Mouse (Mus musculus) limb, embryonic 12.5 days (tissue): ENCODE measurements around the gene Trim39. TPM values are rescaled to one million over a fixed set of nuclear protein-coding genes. Genes with fewer than 3 reads are reported as not detected.

Experiments used
- ATAC-seq: fragments of 200-750 bp; cut with Nextera tagmentation; 2 replicates; pipeline ENCODE4 v1.8.0; 2017; ENCODE audit warnings: low read depth, moderate TSS enrichment; ENCODE audit not compliant: insufficient number of reproducible peaks, insufficient read depth, low FRiP score, low TSS enrichment
- H3K27ac ChIP-seq: fragments of 300-500 bp; sonication (generic); 2 replicates; pipeline ENCODE4 v1.5.1; 2016; ENCODE audit warnings: mild to moderate bottlenecking, moderate library complexity
- H3K27me3 ChIP-seq: fragments of 300-500 bp; sonication (generic); 2 replicates; pipeline ENCODE4 v1.6.1; 2016; ENCODE audit warnings: mild to moderate bottlenecking, moderate library complexity
- H3K36me3 ChIP-seq: fragments of 300-500 bp; sonication (generic); 2 replicates; pipeline ENCODE4 v1.6.1; 2016; ENCODE audit warnings: mild to moderate bottlenecking, moderate library complexity
- H3K4me1 ChIP-seq: fragments of 300-500 bp; sonication (generic); replicated peaks from 2 replicates; pipeline ENCODE4 v1.6.1; 2016
- H3K4me2 ChIP-seq: fragments of 300-500 bp; sonication (generic); 2 replicates; pipeline ENCODE4 v1.6.1; 2016; ENCODE audit warnings: mild to moderate bottlenecking, moderate library complexity
- H3K4me3 ChIP-seq: fragments of 300-500 bp; sonication (generic); replicated peaks from 2 replicates; pipeline ENCODE4 v1.5.1; 2016; ENCODE audit warnings: mild to moderate bottlenecking
- H3K9ac ChIP-seq: fragments of 300-500 bp; sonication (generic); replicated peaks from 2 replicates; pipeline ENCODE4 v1.6.1; 2016; ENCODE audit warnings: mild to moderate bottlenecking, moderate library complexity
- H3K9me3 ChIP-seq: fragments of 300-500 bp; sonication (generic); 2 replicates; pipeline ENCODE4 v1.6.1; 2016; ENCODE audit warnings: mild to moderate bottlenecking, moderate library complexity
- WGBS: fragments of 180-500 bp; shearing (Covaris S2); methylation state at CpG from one replicate; pipeline ENCODE4 v1.1.7; 2016; 5-methylcytosine and 5-hydroxymethylcytosine counted together
- polyA plus RNA-seq: library from polyadenylated mRNA; unstranded; fragments of >200 nt; fragmentation: Nextera tagmentation; extraction: Ambion mirVana; gene quantifications from 2 replicates; pipeline ENCODE4 v1.2.1, GENCODE M21; 2016

Trim39 gene
- polyA plus RNA-seq, 1 experiment from 2014 or later: 23.6 TPM

DNA sequence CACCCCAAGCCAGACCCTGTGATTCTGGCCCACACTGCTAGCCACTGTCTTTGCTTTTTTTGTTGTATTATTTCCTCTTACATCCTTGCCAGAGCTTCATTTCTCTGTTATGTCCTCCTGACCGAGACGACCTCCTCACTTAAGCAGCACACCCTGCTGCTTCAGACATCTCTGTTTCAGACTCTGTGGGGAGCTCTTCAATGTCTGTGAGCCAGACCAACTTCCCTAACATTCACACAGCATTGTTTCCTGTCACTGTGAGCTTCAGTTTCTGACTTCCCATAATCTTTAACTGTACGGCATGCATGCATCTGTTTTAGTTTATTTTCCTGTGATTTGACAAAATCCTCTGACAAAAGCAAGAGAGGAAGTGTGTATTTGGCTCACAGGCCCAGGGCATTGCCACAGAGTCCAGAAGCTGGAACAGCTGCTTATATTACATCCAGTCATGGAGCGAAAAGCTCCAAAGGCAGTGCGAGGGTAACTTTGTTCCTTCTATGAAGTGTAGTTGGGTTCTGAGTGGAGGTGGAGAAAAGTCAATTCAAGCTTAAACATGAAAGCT lies 53.4 kb downstream of the Trim39 start:
- Histone ChIP-seq H3K4me3 (no peak overlapping the region), H3K27ac (no peak overlapping the region), H3K4me2 (no peak overlapping the region), H3K9ac (no peak overlapping the region), H3K9me3 (no peaks in the 10 kb centered on the region), H3K36me3 (no peaks in the 10 kb centered on the region), H3K4me1 (peaks cover 4% of the 10 kb centered on the region; the same call in 1 of the 2 replicates), H3K27me3 (peaks cover 84% of the 10 kb centered on the region)
- ATAC-seq: no peak
- 51% methylated on average over 5 of the region's 5 CpGs for WGBS

DNA sequence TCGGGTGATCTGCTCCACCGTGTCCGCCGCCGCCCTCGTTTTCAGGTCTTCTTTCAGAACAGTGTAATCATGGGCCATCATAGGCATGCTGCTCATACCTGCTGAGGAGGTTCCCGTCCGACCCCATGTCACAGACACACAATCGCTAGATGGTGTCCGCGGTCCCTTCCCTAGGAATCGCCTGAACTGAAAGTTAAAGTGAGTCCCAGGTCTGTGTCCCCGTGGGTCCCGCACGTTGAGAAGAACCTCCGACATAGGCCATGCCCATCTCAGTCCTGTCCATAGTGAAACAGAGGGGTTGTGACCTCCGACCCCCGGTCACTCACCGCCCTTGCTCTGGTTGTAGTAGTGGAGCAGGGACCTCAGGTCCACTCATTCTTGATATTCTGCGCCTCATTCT lies 56.5 kb downstream of the Trim39 start:
- no peak for ATAC-seq
- Histone ChIP-seq H3K27ac (no peak overlapping the region), H3K9me3 (no peaks in the 10 kb centered on the region), H3K4me1 (peaks cover 4% of the 10 kb centered on the region; the same call in 1 of the 2 replicates), H3K9ac (no peak overlapping the region), H3K4me2 (peak overlapping the region; percentile 23; the same call in 1 of the 2 replicates), H3K36me3 (no peaks in the 10 kb centered on the region), H3K27me3 (peaks cover 91% of the 10 kb centered on the region), H3K4me3 (peak overlapping the region; percentile 4; the same call in 1 of the 2 replicates)
- WGBS: 4% methylated on average over 20 of the region's 20 CpGs

Other genes starting within 250 kb of the Trim39 start
- 4.2 and 6.4 TPM in 2 replicates for gene H2-T23, start 239.4 kb downstream of the Trim39 start, polyA plus RNA-seq
- gene H2-T22, start 229.5 kb downstream of the Trim39 start, polyA plus RNA-seq: 14.0 and 15.4 TPM in 2 replicates
- gene Gm6034, start 229.3 kb downstream of the Trim39 start, polyA plus RNA-seq: not detected in 2 replicates
- not detected in 2 replicates for gene Gm11127, start 213.9 kb downstream of the Trim39 start, polyA plus RNA-seq
- not detected in 2 replicates for gene Gm19684, start 150.6 kb downstream of the Trim39 start, polyA plus RNA-seq
- gene Gm7030, start 142.8 kb downstream of the Trim39 start, polyA plus RNA-seq: not detected in 2 replicates
- not detected in 2 replicates for gene Gm8909, start 103.7 kb downstream of the Trim39 start, polyA plus RNA-seq
- gene H2-T3, start 82.0 kb downstream of the Trim39 start, polyA plus RNA-seq: not detected in 2 replicates
- 95.8 and 107 TPM in 2 replicates for gene Rpp21, start 14.2 kb downstream of the Trim39 start, polyA plus RNA-seq
- gene H2-M10.2, start 14.2 kb upstream of the Trim39 start, polyA plus RNA-seq: not detected in 2 replicates
- not detected in 2 replicates for gene H2-M10.1, start 53.9 kb upstream of the Trim39 start, polyA plus RNA-seq
- not detected in 2 replicates for gene H2-M10.3, start 96.2 kb upstream of the Trim39 start, polyA plus RNA-seq
- gene H2-M10.4, start 190.1 kb upstream of the Trim39 start, polyA plus RNA-seq: not detected in 2 replicates